Mouse (Mus musculus) spleen, postnatal 10 days (tissue): ENCODE results near the gene Anxa8.

Experiments used
- DNase-seq, 2 experiments: peaks; one replicate each; pipeline ENCODE4 v3.0.0; 2021 to 2022; ENCODE audit warnings: low spot score in 2 of 2

The Anxa8 gene

GRCm38 (mm10) chr14:34085731-34086130 lies at the start of gene Anxa8:
Gene Anxa8, plus strand, starts transcription at chr14:34085981.
- DNase-seq, result no peak

- DNase-seq, result no peak
Measured at GRCm38 (mm10) chr14:34041241-34041640, 44.5 kb upstream of the Anxa8 start.

GRCm38 (mm10) chr14:34043341-34043740 lies 42.4 kb upstream of the Anxa8 start:
- no peak for DNase-seq

- no peak for DNase-seq
Measured at GRCm38 (mm10) chr14:34050101-34050779, 35.5 kb upstream of the Anxa8 start.

GRCm38 (mm10) chr14:34052516-34052915 lies 33.3 kb upstream of the Anxa8 start, which contains the start of gene Antxrl:
Gene Antxrl, plus strand, starts transcription at chr14:34052707.
- no peak for DNase-seq

GRCm38 (mm10) chr14:34071665-34072064 lies 14.1 kb upstream of the Anxa8 start:
- DNase-seq, result no peak

- DNase-seq, result no peak
Measured at GRCm38 (mm10) chr14:34075346-34075745, 10.4 kb upstream of the Anxa8 start.

- no peak for DNase-seq
Measured at GRCm38 (mm10) chr14:34077222-34077621, 8.6 kb upstream of the Anxa8 start.

GRCm38 (mm10) chr14:34078293-34078692 lies 7.5 kb upstream of the Anxa8 start:
- DNase-seq, result no peak

GRCm38 (mm10) chr14:34080321-34080997 lies 5.3 kb upstream of the Anxa8 start:
- DNase-seq, result peak; percentile 12 to 55

- no peak for DNase-seq
Measured at GRCm38 (mm10) chr14:34086806-34087205, 1.0 kb downstream of the Anxa8 start.

- DNase-seq, result no peak
Measured at GRCm38 (mm10) chr14:34087856-34088398, 2.1 kb downstream of the Anxa8 start.

- DNase-seq, result no peak
Measured at GRCm38 (mm10) chr14:34089796-34090195, 4.0 kb downstream of the Anxa8 start.

- DNase-seq, result no peak
Measured at GRCm38 (mm10) chr14:34091475-34091874, 5.7 kb downstream of the Anxa8 start.

GRCm38 (mm10) chr14:34092856-34093255 lies 7.1 kb downstream of the Anxa8 start:
- DNase-seq, result no peak

GRCm38 (mm10) chr14:34096161-34096560 lies 10.4 kb downstream of the Anxa8 start:
- DNase-seq, result no peak

GRCm38 (mm10) chr14:34102601-34103000 lies 16.8 kb downstream of the Anxa8 start, which contains the start of gene A630023A22Rik:
Gene A630023A22Rik, minus strand, starts transcription at chr14:34102754.
- DNase-seq, result no peak

GRCm38 (mm10) chr14:34103855-34104254 lies 18.1 kb downstream of the Anxa8 start:
- DNase-seq, result no peak

GRCm38 (mm10) chr14:34104892-34105291 lies 19.1 kb downstream of the Anxa8 start:
- peak in 1 of 2 experiments; percentile 26 for DNase-seq

- DNase-seq, result peak in 1 of 2 experiments; percentile 57
Measured at GRCm38 (mm10) chr14:34106389-34107062, 20.7 kb downstream of the Anxa8 start.

- DNase-seq, result no peak
Measured at GRCm38 (mm10) chr14:34107594-34107993, 21.8 kb downstream of the Anxa8 start.

GRCm38 (mm10) chr14:34114311-34114710 lies 28.5 kb downstream of the Anxa8 start:
- DNase-seq, result no peak
